Mouse (Mus musculus) MEL-GATA-1-ER (cell line): ENCODE measurements around the gene Zbtb45.

Source experiments
- DNase-seq: peaks from one replicate; pipeline ENCODE4 v3.0.0-alpha.2; 2012; ENCODE audit warnings: low read depth; ENCODE audit errors: extremely low read depth

The Zbtb45 gene

GRCm38 (mm10) chr7:13010005-13010908 is at the start of gene Zbtb45:
TSS of gene Zbtb45 (minus strand) at chr7:13010034.
- DNase-seq, result no peak

GRCm38 (mm10) chr7:13059536-13059935 is 49.7 kb upstream of the Zbtb45 start:
- no peak for DNase-seq

- DNase-seq, result no peak
These were observed 47.3 kb upstream of the Zbtb45 start for GRCm38 (mm10) chr7:13056913-13057700.

GRCm38 (mm10) chr7:13054287-13055010 is 44.6 kb upstream of the Zbtb45 start, which contains the start of gene Mzf1:
TSS of gene Mzf1 (minus strand) at chr7:13054764.
- peak; percentile 93 for DNase-seq

- DNase-seq, result no peak
These were observed 44.1 kb upstream of the Zbtb45 start for GRCm38 (mm10) chr7:13053961-13054286.

- no peak for DNase-seq
These were observed 43.7 kb upstream of the Zbtb45 start for GRCm38 (mm10) chr7:13053501-13053900.

GRCm38 (mm10) chr7:13053001-13053400 is 43.2 kb upstream of the Zbtb45 start:
- DNase-seq, result no peak

- DNase-seq, result peak; percentile 54
These were observed 36.2 kb upstream of the Zbtb45 start for GRCm38 (mm10) chr7:13046084-13046483.

GRCm38 (mm10) chr7:13044254-13044625 is 34.4 kb upstream of the Zbtb45 start:
- DNase-seq, result no peak

GRCm38 (mm10) chr7:13043445-13044253 is 33.8 kb upstream of the Zbtb45 start:
- no peak for DNase-seq

- DNase-seq, result no peak
These were observed 33.2 kb upstream of the Zbtb45 start for GRCm38 (mm10) chr7:13043120-13043444.

GRCm38 (mm10) chr7:13042511-13042910 is 32.7 kb upstream of the Zbtb45 start:
- no peak for DNase-seq

GRCm38 (mm10) chr7:13041256-13041655 is 31.4 kb upstream of the Zbtb45 start:
- no peak for DNase-seq

- DNase-seq, result no peak
These were observed 29.3 kb upstream of the Zbtb45 start for GRCm38 (mm10) chr7:13039181-13039580.

GRCm38 (mm10) chr7:13038621-13039169 is 28.9 kb upstream of the Zbtb45 start:
- DNase-seq, result no peak

- peak; percentile 95 for DNase-seq
These were observed 28.2 kb upstream of the Zbtb45 start, which contains the start of gene Ube2m for GRCm38 (mm10) chr7:13037901-13038555. TSS of gene Ube2m (minus strand) at chr7:13038275.

- DNase-seq, result no peak
These were observed 27.5 kb upstream of the Zbtb45 start for GRCm38 (mm10) chr7:13037366-13037765.

- no peak for DNase-seq
These were observed 27.0 kb upstream of the Zbtb45 start for GRCm38 (mm10) chr7:13036806-13037205.

- DNase-seq, result no peak
These were observed 25.5 kb upstream of the Zbtb45 start for GRCm38 (mm10) chr7:13035211-13035855.
